Mouse (Mus musculus) midbrain, embryonic 13.5 days (tissue): ENCODE results near the gene Galm. TPM values are rescaled to one million over a fixed set of nuclear protein-coding genes. Genes with fewer than 3 reads are reported as not detected.
"Not testable (repeated sequence)": the region's sequence is repeated elsewhere in the genome, so short reads cannot be mapped to it uniquely, and the experiment has no call there.

Source experiments
- ATAC-seq: fragments of 200-750 bp; cut with Nextera tagmentation; 2 replicates; pipeline ENCODE4 v1.8.0; 2017; ENCODE audit warnings: mild to moderate bottlenecking, moderate TSS enrichment, moderate library complexity
- H3K27ac ChIP-seq: fragments of 300-500 bp; sonication (generic); 2 replicates; pipeline ENCODE4 v1.5.1; 2015; ENCODE audit warnings: inconsistent platforms, mild to moderate bottlenecking, moderate library complexity
- H3K27me3 ChIP-seq: fragments of 300-500 bp; sonication (generic); 2 replicates; pipeline ENCODE4 v1.6.1; 2015; ENCODE audit warnings: mild to moderate bottlenecking, inconsistent platforms
- H3K36me3 ChIP-seq: fragments of 300-500 bp; sonication (generic); 2 replicates; pipeline ENCODE4 v1.6.1; 2015; ENCODE audit warnings: mild to moderate bottlenecking, inconsistent platforms
- H3K4me1 ChIP-seq: fragments of 300-500 bp; sonication (generic); replicated peaks from 2 replicates; pipeline ENCODE4 v1.6.1; 2015; ENCODE audit warnings: inconsistent platforms
- H3K4me2 ChIP-seq: fragments of 300-500 bp; sonication (generic); replicated peaks from 2 replicates; pipeline ENCODE4 v1.6.1; 2015; ENCODE audit warnings: moderate library complexity, mild to moderate bottlenecking, inconsistent platforms
- H3K4me3 ChIP-seq: fragments of 300-500 bp; sonication (generic); replicated peaks from 2 replicates; pipeline ENCODE4 v1.5.1; 2015; ENCODE audit warnings: mild to moderate bottlenecking, inconsistent platforms
- H3K9ac ChIP-seq: fragments of 300-500 bp; sonication (generic); replicated peaks from 2 replicates; pipeline ENCODE4 v1.6.1; 2015; ENCODE audit warnings: mild to moderate bottlenecking, inconsistent platforms
- H3K9me3 ChIP-seq: fragments of 300-500 bp; sonication (generic); 2 replicates; pipeline ENCODE4 v1.6.1; 2016; ENCODE audit warnings: mild to moderate bottlenecking, inconsistent platforms
- WGBS: fragments of 180-500 bp; shearing (Covaris S2); methylation state at CpG from one replicate; pipeline ENCODE4 v1.1.7; 2015; 5-methylcytosine and 5-hydroxymethylcytosine counted together
- polyA plus RNA-seq: library from polyadenylated mRNA; unstranded; fragments of >200 nt; fragmentation: Nextera tagmentation; extraction: Ambion mirVana; gene quantifications from 2 replicates; pipeline ENCODE4 v1.2.1, GENCODE M21; 2015

The Galm gene
- polyA plus RNA-seq, 1 experiment from 2014 or later = 2.6 TPM

GRCm38 (mm10) chr17:80169792-80170191 is 42.5 kb downstream of the Galm start:
- Histone ChIP-seq H3K4me1 (peaks cover 19% of the 10 kb centered on the region), H3K9ac (no peak overlapping the region), H3K27ac (no peak overlapping the region), H3K36me3 (no peaks in the 10 kb centered on the region), H3K4me3 (no peak overlapping the region), H3K27me3 (no peaks in the 10 kb centered on the region), H3K4me2 (no peak overlapping the region), H3K9me3 (no peaks in the 10 kb centered on the region)
- WGBS = 89% methylated on average over 6 of the region's 6 CpGs
- no peak for ATAC-seq

- H3K4me2 ChIP-seq = no peak overlapping the region
- H3K9me3 ChIP-seq = no peaks in the 10 kb centered on the region
- H3K36me3 ChIP-seq = no peaks in the 10 kb centered on the region
- H3K4me1 ChIP-seq = peaks cover 22% of the 10 kb centered on the region
- H3K9ac ChIP-seq = no peak overlapping the region
- H3K27me3 ChIP-seq = no peaks in the 10 kb centered on the region
- no peak for ATAC-seq
- H3K27ac ChIP-seq = no peak overlapping the region
- H3K4me3 ChIP-seq = no peak overlapping the region
- WGBS = 92% methylated on average over 7 of the region's 7 CpGs
These were observed 43.7 kb downstream of the Galm start for GRCm38 (mm10) chr17:80170951-80171350.

- Histone ChIP-seq H3K4me3 (no peak overlapping the region), H3K4me2 (no peak overlapping the region), H3K9ac (no peak overlapping the region), H3K9me3 (no peaks in the 10 kb centered on the region), H3K27me3 (no peaks in the 10 kb centered on the region), H3K36me3 (no peaks in the 10 kb centered on the region), H3K27ac (no peak overlapping the region), H3K4me1 (peaks cover 22% of the 10 kb centered on the region)
- ATAC-seq = no peak
- 89% methylated on average over 4 of the region's 4 CpGs for WGBS
These were observed 44.7 kb downstream of the Galm start for GRCm38 (mm10) chr17:80171948-80172347.

GRCm38 (mm10) chr17:80172761-80173160 is 45.5 kb downstream of the Galm start:
- H3K4me1 ChIP-seq = peaks cover 19% of the 10 kb centered on the region
- H3K4me3 ChIP-seq = no peak overlapping the region
- H3K36me3 ChIP-seq = no peaks in the 10 kb centered on the region
- H3K27me3 ChIP-seq = no peaks in the 10 kb centered on the region
- ATAC-seq = no peak
- WGBS = 91% methylated on average over 5 of the region's 5 CpGs
- H3K27ac ChIP-seq = no peak overlapping the region
- H3K9ac ChIP-seq = no peak overlapping the region
- no peaks in the 10 kb centered on the region for H3K9me3 ChIP-seq
- no peak overlapping the region for H3K4me2 ChIP-seq

- no peak overlapping the region for H3K27ac ChIP-seq
- H3K9ac ChIP-seq = no peak overlapping the region
- peaks cover 10% of the 10 kb centered on the region for H3K4me1 ChIP-seq
- no peak for ATAC-seq
- 91% methylated on average over 2 of the region's 2 CpGs for WGBS
- no peak overlapping the region for H3K4me2 ChIP-seq
- H3K27me3 ChIP-seq = no peaks in the 10 kb centered on the region
- no peaks in the 10 kb centered on the region for H3K9me3 ChIP-seq
- no peak overlapping the region for H3K4me3 ChIP-seq
- H3K36me3 ChIP-seq = no peaks in the 10 kb centered on the region
These were observed 46.4 kb downstream of the Galm start for GRCm38 (mm10) chr17:80173708-80174107.

- WGBS = 88% methylated on average over 3 of the region's 3 CpGs
- Histone ChIP-seq H3K9me3 (no peaks in the 10 kb centered on the region), H3K27ac (no peak overlapping the region), H3K4me2 (no peak overlapping the region), H3K4me1 (peaks cover 5% of the 10 kb centered on the region), H3K36me3 (no peaks in the 10 kb centered on the region), H3K4me3 (no peak overlapping the region), H3K27me3 (no peaks in the 10 kb centered on the region), H3K9ac (no peak overlapping the region)
- no peak for ATAC-seq
These were observed 46.9 kb downstream of the Galm start for GRCm38 (mm10) chr17:80174146-80174545.

GRCm38 (mm10) chr17:80174699-80175385 is 47.6 kb downstream of the Galm start:
- ATAC-seq = no peak
- WGBS = 81% methylated on average over 19 of the region's 19 CpGs

GRCm38 (mm10) chr17:80175386-80175739 is 48.1 kb downstream of the Galm start:
- Histone ChIP-seq H3K9me3 (no peaks in the 10 kb centered on the region), H3K36me3 (no peaks in the 10 kb centered on the region), H3K4me1 (0 out of 2 replicates have a peak, but pooled peaks cover 4% of the 10 kb centered on the region), H3K4me2 (no peak overlapping the region), H3K27me3 (no peaks in the 10 kb centered on the region), H3K4me3 (no peak overlapping the region), H3K9ac (no peak overlapping the region), H3K27ac (no peak overlapping the region)
- 70% methylated on average over 4 of the region's 4 CpGs for WGBS
- no peak for ATAC-seq

More at GRCm38 (mm10) chr17:80174699-80175385, 47.6 kb downstream of the Galm start:
- no peak overlapping the region for H3K4me2 ChIP-seq
- 0 out of 2 replicates have a peak, but pooled peaks cover 4% of the 10 kb centered on the region for H3K4me1 ChIP-seq
- no peak overlapping the region for H3K4me3 ChIP-seq
- no peaks in the 10 kb centered on the region for H3K36me3 ChIP-seq
- H3K27me3 ChIP-seq = no peaks in the 10 kb centered on the region
- no peaks in the 10 kb centered on the region for H3K9me3 ChIP-seq
- H3K9ac ChIP-seq = no peak overlapping the region
- H3K27ac ChIP-seq = no peak overlapping the region

- Histone ChIP-seq H3K9me3 (no peaks in the 10 kb centered on the region), H3K27me3 (no peaks in the 10 kb centered on the region), H3K27ac (no peak overlapping the region), H3K4me1 (0 out of 2 replicates have a peak, but pooled peaks cover 4% of the 10 kb centered on the region), H3K4me2 (no peak overlapping the region), H3K9ac (no peak overlapping the region), H3K36me3 (no peaks in the 10 kb centered on the region), H3K4me3 (no peak overlapping the region)
- 92% methylated on average over 3 of the region's 3 CpGs for WGBS
- no peak for ATAC-seq
These were observed 48.7 kb downstream of the Galm start for GRCm38 (mm10) chr17:80175966-80176365.

- WGBS = 92% methylated on average over 3 of the region's 3 CpGs
- H3K4me3 ChIP-seq, H3K36me3 ChIP-seq, H3K9me3 ChIP-seq, H3K4me1 ChIP-seq, H3K27me3 ChIP-seq, H3K4me2 ChIP-seq, H3K27ac ChIP-seq, H3K9ac ChIP-seq, ATAC-seq: not testable (repeated sequence)
These were observed 51.6 kb downstream of the Galm start for GRCm38 (mm10) chr17:80178846-80179245.

GRCm38 (mm10) chr17:80179959-80180358 is 52.7 kb downstream of the Galm start:
- Histone ChIP-seq H3K4me1 (0 out of 2 replicates have a peak, but pooled peaks cover 1% of the 10 kb centered on the region), H3K36me3 (no peaks in the 10 kb centered on the region), H3K9me3 (no peaks in the 10 kb centered on the region), H3K4me2 (no peak overlapping the region), H3K27ac (no peak overlapping the region), H3K27me3 (no peaks in the 10 kb centered on the region), H3K4me3 (no peak overlapping the region), H3K9ac (no peak overlapping the region)
- under 1% methylated on average over 6 of the region's 6 CpGs for WGBS
- peak; percentile 94 for ATAC-seq

- Histone ChIP-seq H3K9ac (no peak overlapping the region), H3K4me2 (no peak overlapping the region), H3K4me3 (no peak overlapping the region), H3K27ac (no peak overlapping the region), H3K9me3 (no peaks in the 10 kb centered on the region), H3K4me1 (no peaks in the 10 kb centered on the region), H3K36me3 (no peaks in the 10 kb centered on the region), H3K27me3 (no peaks in the 10 kb centered on the region)
- ATAC-seq = peak; percentile 75
These were observed 53.2 kb downstream of the Galm start for GRCm38 (mm10) chr17:80180468-80180867.

- H3K4me3 ChIP-seq = no peak overlapping the region
- no peaks in the 10 kb centered on the region for H3K4me1 ChIP-seq
- no peak overlapping the region for H3K4me2 ChIP-seq
- no peak for ATAC-seq
- H3K9me3 ChIP-seq = no peaks in the 10 kb centered on the region
- H3K27me3 ChIP-seq = no peaks in the 10 kb centered on the region
- H3K27ac ChIP-seq = no peak overlapping the region
- H3K36me3 ChIP-seq = no peaks in the 10 kb centered on the region
- 83% methylated on average over 10 of the region's 10 CpGs for WGBS
- no peak overlapping the region for H3K9ac ChIP-seq
These were observed 56.3 kb downstream of the Galm start for GRCm38 (mm10) chr17:80183615-80184014.
